Mouse (Mus musculus) layer of hippocampus, postnatal 36 days (tissue): Measurements from ENCODE around the gene Bcas3. TPM values are rescaled to one million over a fixed set of nuclear protein-coding genes. Genes with fewer than 3 reads are reported as not detected.
"Not testable (repeated sequence)": the region's sequence is repeated elsewhere in the genome, so short reads cannot be mapped to it uniquely, and the experiment has no call there.

Experiments
- DNase-seq, 2 experiments: peaks; one replicate each; pipeline ENCODE4 v3.0.0; 2022
- total RNA-seq, 2 experiments: library from RNA; stranded (reverse); gene quantifications; 2 replicates each; pipeline ENCODE4 v1.2.3; 2021

The Bcas3 gene
- total RNA-seq, 2 experiments from 2014 or later: 64.9 to 69.2 TPM

DNA sequence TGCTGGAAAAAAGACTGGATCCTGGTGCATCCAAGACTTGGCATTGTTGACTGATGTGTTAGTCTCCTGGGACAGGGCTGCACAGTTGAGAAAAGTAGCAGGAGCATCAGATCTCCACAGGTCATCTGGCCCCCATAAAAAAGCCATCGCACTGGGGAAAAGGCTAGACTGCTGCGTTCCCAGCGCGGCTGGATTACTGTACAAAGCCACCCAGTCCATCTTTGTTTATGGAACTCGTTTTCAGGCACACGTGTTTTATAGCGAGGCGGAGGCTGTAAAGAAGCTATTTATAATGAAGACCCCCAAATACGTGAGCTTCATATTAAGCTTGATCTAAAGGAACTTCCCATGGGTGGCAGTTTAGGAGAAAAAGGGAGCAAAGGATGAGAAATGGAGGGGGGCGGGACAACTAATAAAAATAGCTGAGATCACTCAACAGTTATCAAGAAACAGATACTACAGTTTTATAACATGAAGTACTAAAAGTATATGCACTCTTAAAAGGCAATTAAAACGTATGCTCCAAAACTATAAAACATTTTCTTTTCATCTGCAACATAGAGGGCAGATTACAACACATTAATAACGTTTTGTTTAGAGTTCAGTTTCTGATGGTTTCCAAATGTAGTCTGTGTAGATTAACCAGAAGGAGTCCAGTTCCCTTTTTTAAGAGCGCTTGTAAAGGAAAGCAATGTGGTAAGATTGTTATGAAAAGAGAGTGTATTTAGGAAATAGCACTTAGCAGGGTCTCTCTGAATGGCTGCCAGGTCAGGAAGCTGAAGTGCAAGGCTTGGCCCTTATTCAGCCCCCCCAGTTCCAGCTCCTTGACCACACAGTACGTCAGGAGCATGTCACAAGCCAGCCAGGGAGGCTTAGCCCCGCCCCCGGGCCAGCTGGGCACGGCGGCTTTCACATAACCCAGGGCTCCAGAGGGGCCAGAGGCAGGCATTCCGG, 360.2 kb downstream of the Bcas3 start:
- DNase-seq: peak in 1 of 2 experiments; percentile 23

DNA sequence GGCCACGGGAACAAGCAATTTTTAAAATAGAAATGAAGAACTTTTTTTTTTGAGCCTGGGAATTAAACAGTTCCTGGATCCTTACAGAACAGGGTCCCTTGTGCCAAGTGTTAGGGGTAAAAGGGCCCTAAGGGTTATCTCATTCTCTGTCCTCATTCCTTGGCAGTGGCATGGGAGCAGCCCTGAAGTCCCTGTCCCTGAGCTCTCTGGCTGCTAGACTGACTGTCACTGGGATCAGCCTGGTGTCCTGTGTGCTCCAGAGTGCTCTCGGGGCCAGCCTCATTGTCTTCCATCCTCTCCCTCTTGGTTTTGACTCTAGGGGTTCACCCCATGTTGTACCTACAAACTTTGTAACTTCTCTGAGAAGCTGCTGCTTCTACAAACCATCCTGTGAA, 360.8 kb downstream of the Bcas3 start:
- no peak for DNase-seq

DNA sequence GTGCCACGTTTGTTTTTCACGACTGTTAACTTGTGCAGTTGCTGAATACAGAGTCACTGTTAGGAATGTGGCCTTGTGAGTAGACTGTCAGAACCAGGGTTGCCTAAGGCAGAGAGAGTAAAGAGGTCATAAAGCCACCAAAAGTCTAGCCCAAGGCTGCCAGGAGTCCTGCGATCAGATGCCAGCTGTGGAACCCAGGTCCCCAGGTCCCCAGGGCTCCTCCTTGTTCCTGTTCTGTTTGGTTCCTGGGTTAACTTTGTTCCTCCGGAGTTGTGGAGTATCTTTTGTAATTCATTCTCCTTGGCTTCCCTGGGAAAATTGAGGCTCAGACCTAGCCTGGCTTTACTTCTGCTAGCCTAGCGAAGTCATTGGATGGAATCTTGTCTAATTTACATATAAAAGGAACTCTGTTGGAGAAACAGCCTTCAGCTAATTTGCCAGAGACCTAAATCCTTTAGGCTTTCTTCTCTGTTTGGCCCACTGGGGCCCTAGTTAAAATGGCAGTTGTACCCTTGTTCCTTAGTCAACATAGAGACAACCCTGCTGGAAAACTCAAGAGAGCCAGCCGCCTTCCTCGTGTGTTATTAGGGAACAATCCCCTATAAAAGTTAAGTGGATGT, 361.5 kb downstream of the Bcas3 start:
- no peak for DNase-seq

GRCm38 (mm10) chr11:85716730-85717129, 363.8 kb downstream of the Bcas3 start:
- not testable (repeated sequence) for DNase-seq

DNA sequence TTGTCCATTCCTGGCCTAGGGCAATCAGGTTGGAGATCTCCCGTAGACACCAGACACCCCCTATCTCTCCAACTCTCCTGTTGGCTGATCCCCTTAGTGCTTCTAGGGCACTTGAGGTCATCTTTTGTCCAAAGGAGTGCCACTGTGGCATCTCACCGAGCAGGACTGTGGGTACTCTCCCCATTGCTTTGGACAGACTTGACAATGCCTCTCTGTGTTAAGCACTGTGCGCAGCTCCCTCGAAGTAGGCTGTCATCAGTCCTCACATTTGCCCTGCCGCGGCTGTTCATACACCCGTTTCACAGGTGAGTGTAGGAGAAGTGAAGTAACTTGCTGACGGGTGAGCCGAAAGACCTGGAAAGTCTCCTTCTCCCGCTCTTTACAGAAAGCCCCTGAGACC, 366.1 kb downstream of the Bcas3 start:
- DNase-seq: no peak

DNA sequence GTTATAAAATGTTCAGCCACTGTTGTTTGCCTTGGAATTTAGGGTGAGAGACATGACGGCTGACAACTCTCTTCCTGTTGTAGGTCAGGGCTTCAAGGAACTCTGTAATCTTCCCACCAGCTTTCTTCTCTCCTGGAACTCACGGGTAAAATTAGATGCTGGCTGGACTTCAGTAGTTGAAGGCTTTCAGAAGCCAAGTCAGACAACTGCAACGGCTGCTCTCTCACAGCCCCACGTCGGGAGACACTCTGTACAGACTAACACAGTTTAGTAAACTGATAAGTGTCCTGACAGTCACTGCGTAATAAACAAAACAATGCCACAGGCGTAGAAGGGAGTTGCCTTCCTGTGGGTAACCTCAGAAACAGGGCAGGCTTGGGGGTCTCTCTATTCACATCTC, 366.8 kb downstream of the Bcas3 start:
- no peak for DNase-seq

DNA sequence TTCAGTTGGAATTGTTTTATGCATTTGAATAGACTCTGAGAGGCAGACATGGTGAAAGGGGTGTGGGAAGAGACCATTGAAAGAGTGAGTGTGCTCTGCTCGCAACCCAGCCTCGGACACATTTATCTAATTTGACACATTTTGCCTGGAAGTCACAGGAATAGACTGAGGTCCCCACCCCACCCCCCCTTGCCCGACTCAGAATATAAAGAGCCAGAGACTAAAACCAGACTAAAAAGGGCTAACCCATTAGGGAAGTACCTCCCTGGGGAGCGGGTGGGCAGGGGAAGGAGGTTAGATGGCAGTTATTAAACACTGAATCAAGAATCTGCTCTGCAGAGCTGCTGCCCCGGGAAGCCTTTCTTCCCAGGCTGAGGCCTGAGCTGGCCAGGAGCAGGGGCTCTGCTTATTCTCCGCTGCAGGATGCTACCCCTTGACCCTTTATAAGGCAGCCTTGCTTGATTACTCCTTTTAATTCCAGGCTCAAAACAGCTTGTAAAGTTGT, 367.4 kb downstream of the Bcas3 start:
- no peak for DNase-seq

GRCm38 (mm10) chr11:85721986-85722385, 369.0 kb downstream of the Bcas3 start:
- DNase-seq: no peak

DNA sequence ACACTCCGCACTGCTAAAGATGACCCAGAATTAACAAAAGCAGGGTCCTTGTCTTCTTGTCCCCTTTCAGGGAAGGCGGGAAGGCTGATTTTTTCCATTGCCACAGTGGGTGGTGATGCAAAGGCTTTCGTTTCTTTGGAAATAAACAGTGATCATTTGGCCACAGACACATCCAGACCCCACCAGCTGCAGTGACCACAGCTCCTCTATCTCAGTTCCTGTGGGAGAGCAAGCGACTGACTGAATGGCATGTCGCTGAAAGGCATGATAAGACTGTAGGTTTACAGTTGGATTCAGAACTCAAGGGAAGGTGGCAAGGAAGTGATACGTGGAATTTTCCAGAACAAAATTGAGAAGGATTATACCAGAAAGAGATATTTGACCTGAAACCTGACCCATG, 371.2 kb downstream of the Bcas3 start:
- DNase-seq: no peak

- no peak for DNase-seq
Observed at GRCm38 (mm10) chr11:85729725-85730124, 376.8 kb downstream of the Bcas3 start.

- DNase-seq: no peak
Observed at GRCm38 (mm10) chr11:85732462-85733012, 379.6 kb downstream of the Bcas3 start.

DNA sequence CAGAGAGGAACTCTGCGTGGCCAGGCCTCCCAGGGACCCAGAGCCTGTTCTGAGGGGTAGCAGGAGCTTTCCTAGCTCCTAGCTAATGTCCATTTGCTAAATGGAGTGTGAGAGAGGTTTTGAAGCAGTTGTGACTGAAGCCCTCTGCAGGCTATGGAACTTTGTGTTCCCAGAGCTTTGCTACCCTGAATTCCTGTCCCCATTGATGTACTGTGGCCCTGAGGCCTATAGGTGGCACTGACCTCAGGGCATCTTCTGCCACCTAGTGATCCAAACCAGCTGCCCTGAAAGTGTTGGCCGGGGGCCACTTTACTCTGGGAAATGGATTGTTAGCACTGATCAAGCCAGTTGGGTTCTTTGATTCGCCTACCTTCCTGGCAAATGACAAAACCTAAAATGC, 380.6 kb downstream of the Bcas3 start:
- DNase-seq: no peak

DNA sequence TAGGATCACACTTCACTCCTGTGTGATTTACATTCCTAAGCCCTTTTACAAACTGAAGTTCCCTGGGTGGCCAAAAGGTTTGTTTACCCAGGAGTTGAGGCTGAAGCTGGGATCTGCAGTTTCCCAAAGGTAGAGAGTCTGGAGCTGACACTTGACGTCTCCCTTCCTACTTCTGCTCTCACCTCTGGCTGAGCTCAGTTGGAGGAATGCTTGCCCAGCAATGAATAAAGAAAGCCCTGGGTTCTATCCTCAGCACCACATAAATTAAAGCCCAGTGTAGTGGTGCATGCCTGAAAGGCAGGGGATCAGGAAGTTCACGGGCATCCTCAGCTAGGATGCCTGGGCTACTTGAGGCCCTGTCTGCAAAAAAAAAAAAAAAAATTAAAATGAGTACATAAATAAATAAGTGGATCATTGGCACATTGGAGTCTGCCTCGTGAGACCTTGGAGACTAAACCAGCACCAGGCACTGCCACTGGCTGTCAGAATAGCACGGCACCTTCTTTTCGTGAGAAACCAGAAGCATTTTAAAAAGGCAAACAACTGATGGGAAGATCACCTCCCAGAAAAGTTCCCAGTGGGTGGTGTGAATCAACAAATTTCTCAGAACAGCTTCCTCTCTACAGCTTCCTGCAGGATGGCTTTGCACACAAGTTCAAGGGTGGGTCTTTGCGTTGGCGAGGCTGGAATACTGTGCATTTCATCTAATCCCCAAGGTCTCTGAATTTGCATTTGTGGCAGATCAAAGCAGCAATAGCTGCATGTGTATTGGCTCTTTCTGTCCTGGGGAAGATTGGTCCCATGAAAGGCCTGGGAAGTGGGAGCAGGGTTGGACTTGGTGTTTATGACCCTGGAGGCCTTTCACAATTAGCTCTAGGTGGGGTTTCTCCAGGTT, 381.6 kb downstream of the Bcas3 start:
- DNase-seq: no peak

GRCm38 (mm10) chr11:85737227-85737626, 384.3 kb downstream of the Bcas3 start:
- no peak for DNase-seq

GRCm38 (mm10) chr11:85737893-85738292, 384.9 kb downstream of the Bcas3 start:
- DNase-seq: no peak

DNA sequence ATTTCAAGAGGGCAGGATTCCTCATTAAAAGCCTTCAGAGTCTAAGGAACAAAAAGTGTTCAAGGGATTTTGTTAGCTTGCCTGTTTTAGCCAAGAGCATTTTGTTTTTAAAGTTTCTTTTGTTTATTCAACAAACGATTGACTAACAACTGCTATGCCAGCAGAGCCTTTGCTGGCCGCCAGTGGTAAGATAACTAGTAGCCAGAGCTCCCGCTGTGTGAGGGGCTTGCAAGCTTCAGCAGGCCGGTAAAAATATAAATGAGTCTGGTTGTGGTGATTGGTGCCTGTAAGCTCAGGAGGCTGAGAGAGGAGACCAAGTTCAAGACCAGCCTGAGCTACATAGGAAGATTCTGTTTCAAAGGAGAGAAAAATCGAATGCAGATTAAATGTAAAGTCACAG, 385.6 kb downstream of the Bcas3 start:
- no peak for DNase-seq

GRCm38 (mm10) chr11:85739266-85739977, 386.5 kb downstream of the Bcas3 start:
- no peak for DNase-seq

DNA sequence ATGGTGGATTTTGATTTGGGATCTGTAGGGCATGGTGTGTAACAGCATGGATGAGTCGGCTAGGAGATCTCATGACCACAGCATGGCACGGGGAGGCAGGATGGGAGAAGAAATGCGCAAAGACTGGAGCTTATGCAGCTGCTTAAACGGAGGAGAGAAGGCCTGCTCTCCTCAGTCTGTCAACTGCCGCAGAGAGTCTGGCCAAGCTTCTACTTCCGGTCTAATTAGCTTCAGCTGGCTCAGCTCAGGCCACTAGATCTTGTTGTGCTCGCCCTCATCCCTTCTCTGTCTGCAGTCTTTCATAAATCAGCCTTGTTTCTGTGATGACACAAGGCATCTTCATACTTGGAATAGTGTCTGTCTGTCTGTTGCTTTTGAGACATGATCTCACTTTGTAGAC, 393.4 kb downstream of the Bcas3 start:
- DNase-seq: no peak

- DNase-seq: no peak
Observed at GRCm38 (mm10) chr11:85748891-85749290, 395.9 kb downstream of the Bcas3 start.

DNA sequence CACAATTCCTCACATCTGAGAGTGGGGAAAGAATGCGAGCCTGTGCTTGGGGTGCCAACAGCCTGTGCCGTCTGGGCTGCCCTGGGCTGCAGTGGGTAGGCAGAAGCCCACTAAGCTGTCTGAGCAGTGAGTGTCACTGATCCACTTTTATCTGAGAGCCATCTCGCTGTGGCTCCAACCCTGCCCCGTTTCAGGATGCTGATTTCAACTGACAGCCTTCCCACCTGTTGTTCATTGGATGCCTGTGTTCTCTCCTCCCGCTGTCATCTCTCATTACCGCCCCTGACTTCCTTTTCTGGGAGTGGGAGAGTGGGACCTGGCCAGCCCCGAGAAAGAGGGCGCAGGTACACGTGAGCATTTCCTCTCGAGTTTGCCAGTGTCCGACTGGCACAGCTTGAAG, 398.2 kb downstream of the Bcas3 start:
- DNase-seq: no peak

GRCm38 (mm10) chr11:85754631-85755502, 401.9 kb downstream of the Bcas3 start:
- peak; percentile 37 to 40 for DNase-seq
